Mouse (Mus musculus) layer of hippocampus, adult 2 months (tissue): ENCODE results near the gene Gpr146. TPM values are rescaled to one million over a fixed set of nuclear protein-coding genes. Genes with fewer than 3 reads are reported as not detected.

Experiments
- DNase-seq, 2 experiments: peaks; one replicate each; pipeline ENCODE4 v3.0.0; 2022; ENCODE audit warnings: low spot score in 2 of 2
- H3K27ac ChIP-seq: fragments of 200-600 bp; 2 replicates; pipeline ENCODE4 v1.8.1; 2022
- H3K4me3 ChIP-seq: fragments of 200-600 bp; 2 replicates; pipeline ENCODE4 v1.8.1; 2022; ENCODE audit warnings: mild to moderate bottlenecking
- CTCF ChIP-seq: fragments of 200-600 bp; conservative IDR thresholded peaks from 2 replicates; pipeline ENCODE4 v1.8.1; 2022; ENCODE audit warnings: antibody characterized with exemption, mild to moderate bottlenecking, moderate library complexity
- total RNA-seq, 2 experiments: library from RNA; stranded (reverse); gene quantifications; 2 replicates each; pipeline ENCODE4 v1.2.3; 2021

Gene Gpr146
- total RNA-seq, 2 experiments from 2014 or later, result 11.5 to 12.8 TPM

GRCm38 (mm10) chr5:139364260-139364910 is 13.1 kb upstream of the Gpr146 start:
- H3K27ac ChIP-seq, result peak overlapping the region; percentile 91
- H3K4me3 ChIP-seq, result peak overlapping the region; percentile 0; the same call in 1 of the 2 replicates
- TF ChIP-seq CTCF, result peak; percentile 99
- peak; percentile 79 to 93 for DNase-seq

GRCm38 (mm10) chr5:139364911-139365571 is 12.5 kb upstream of the Gpr146 start:
- peak overlapping the region; percentile 91 for H3K27ac ChIP-seq
- H3K4me3 ChIP-seq, result peak overlapping the region; percentile 0; the same call in 1 of the 2 replicates
- no peak for DNase-seq
- TF ChIP-seq CTCF, result no peak

GRCm38 (mm10) chr5:139365827-139366226 is 11.7 kb upstream of the Gpr146 start:
- DNase-seq, result no peak
- TF ChIP-seq CTCF, result no peak
- Histone ChIP-seq H3K4me3 (no peak overlapping the region), H3K27ac (peak overlapping the region; percentile 77)

GRCm38 (mm10) chr5:139366484-139366883 is 11.0 kb upstream of the Gpr146 start:
- no peak for TF ChIP-seq CTCF
- no peak overlapping the region for H3K4me3 ChIP-seq
- no peak for DNase-seq
- peak overlapping the region; percentile 77 for H3K27ac ChIP-seq

- Histone ChIP-seq H3K4me3 (no peak overlapping the region), H3K27ac (peak overlapping the region; percentile 77; the same call in 1 of the 2 replicates)
- DNase-seq, result no peak
- no peak for TF ChIP-seq CTCF
These were observed 9.5 kb upstream of the Gpr146 start for GRCm38 (mm10) chr5:139367884-139368458.

GRCm38 (mm10) chr5:139368638-139369320 is 8.7 kb upstream of the Gpr146 start:
- TF ChIP-seq CTCF, result no peak

GRCm38 (mm10) chr5:139370336-139370735 is 7.2 kb upstream of the Gpr146 start:
- Histone ChIP-seq H3K27ac (peak overlapping the region; percentile 97), H3K4me3 (peak overlapping the region; percentile 76)
- TF ChIP-seq CTCF, result no peak
- no peak for DNase-seq

More at GRCm38 (mm10) chr5:139368638-139369320, 8.7 kb upstream of the Gpr146 start:
- peak overlapping the region; percentile 77; the same call in 1 of the 2 replicates for H3K27ac ChIP-seq
- no peak for DNase-seq
- no peak overlapping the region for H3K4me3 ChIP-seq

GRCm38 (mm10) chr5:139371118-139371517 is 6.4 kb upstream of the Gpr146 start:
- Histone ChIP-seq H3K27ac (peak overlapping the region; percentile 97), H3K4me3 (peak overlapping the region; percentile 76)
- DNase-seq, result no peak
- no peak; the same call in 1 of the 2 replicates for TF ChIP-seq CTCF

GRCm38 (mm10) chr5:139371631-139372401 is 5.7 kb upstream of the Gpr146 start:
- H3K4me3 ChIP-seq, result peak overlapping the region; percentile 76
- TF ChIP-seq CTCF, result peak; percentile 26
- DNase-seq, result peak; percentile 85
- H3K27ac ChIP-seq, result peak overlapping the region; percentile 97

GRCm38 (mm10) chr5:139373126-139373525 is 4.4 kb upstream of the Gpr146 start:
- Histone ChIP-seq H3K4me3 (no peak overlapping the region), H3K27ac (no peak overlapping the region)
- TF ChIP-seq CTCF, result no peak
- DNase-seq, result no peak

- no peak for DNase-seq
- Histone ChIP-seq H3K27ac (no peak overlapping the region), H3K4me3 (no peak overlapping the region)
- no peak for TF ChIP-seq CTCF
These were observed 3.5 kb upstream of the Gpr146 start for GRCm38 (mm10) chr5:139373889-139374444.

- no peak overlapping the region for H3K27ac ChIP-seq
- no peak for TF ChIP-seq CTCF
These were observed 2.7 kb upstream of the Gpr146 start for GRCm38 (mm10) chr5:139374841-139375240.

More at GRCm38 (mm10) chr5:139374841-139375240, 2.7 kb upstream of the Gpr146 start:
- H3K4me3 ChIP-seq, result no peak overlapping the region
- no peak for DNase-seq
